Mouse (Mus musculus): ENCODE results near the gene 4930415O20Rik. TPM values are rescaled to one million over a fixed set of nuclear protein-coding genes. Genes with fewer than 3 reads are reported as not detected.

4930415O20Rik gene
- polyA plus RNA-seq, 1 experiment from 2014 or later, result not detected

- Histone ChIP-seq H3K9me3 (no peaks in the 10 kb centered on the region), H3K4me2 (no peak overlapping the region), H3K36me3 (replicated peaks) (no peaks in the 10 kb centered on the region), H3K4me3 (replicated peaks) (no peak overlapping the region), H3K9ac (no peak overlapping the region), H3K27ac (no peak overlapping the region), H3K4me1 (peaks cover 40% of the 10 kb centered on the region), H3K27me3 (peaks cover 51% of the 10 kb centered on the region)
- no peak for ATAC-seq (ENCODE audit: low FRiP score)
- WGBS, result 28% methylated on average over 8 of the region's 8 CpGs
Measured at GRCm38 (mm10) chr15:98626078-98626477, 55.3 kb downstream of the 4930415O20Rik start.

- no peak for ATAC-seq (ENCODE audit: low FRiP score)
- Histone ChIP-seq H3K27me3 (peaks cover 57% of the 10 kb centered on the region), H3K4me3 (replicated peaks) (no peak overlapping the region)
Measured at GRCm38 (mm10) chr15:98626487-98627212, 55.8 kb downstream of the 4930415O20Rik start.

GRCm38 (mm10) chr15:98628589-98629254 is 57.9 kb downstream of the 4930415O20Rik start:
- no peak overlapping the region for H3K4me3 ChIP-seq (replicated peaks)
- WGBS, result 9% methylated on average over 20 of the region's 20 CpGs
- peaks cover 68% of the 10 kb centered on the region for H3K27me3 ChIP-seq
- H3K27ac ChIP-seq, result no peak overlapping the region
- H3K9me3 ChIP-seq, result no peaks in the 10 kb centered on the region
- H3K36me3 ChIP-seq (replicated peaks), result no peaks in the 10 kb centered on the region
- peak overlapping the region; percentile 41 for H3K4me2 ChIP-seq
- 0 out of 2 replicates have a peak, but pooled peaks have one; percentile 14 for ATAC-seq (ENCODE audit: low FRiP score)
- H3K4me1 ChIP-seq, result peaks cover 56% of the 10 kb centered on the region
- H3K9ac ChIP-seq, result peak overlapping the region; percentile 33; the same call in 1 of the 2 replicates

More at GRCm38 (mm10) chr15:98626487-98627212, 55.8 kb downstream of the 4930415O20Rik start:
- H3K4me2 ChIP-seq, result no peak overlapping the region
- H3K4me1 ChIP-seq, result peaks cover 46% of the 10 kb centered on the region
- H3K36me3 ChIP-seq (replicated peaks), result no peaks in the 10 kb centered on the region
- WGBS, result 80% methylated on average over 7 of the region's 7 CpGs
- H3K27ac ChIP-seq, result no peak overlapping the region
- H3K9ac ChIP-seq, result no peak overlapping the region
- no peaks in the 10 kb centered on the region for H3K9me3 ChIP-seq

- no peak overlapping the region for H3K27ac ChIP-seq
- ATAC-seq (ENCODE audit: low FRiP score), result no peak
- no peaks in the 10 kb centered on the region for H3K36me3 ChIP-seq (replicated peaks)
- H3K27me3 ChIP-seq, result peaks cover 71% of the 10 kb centered on the region
- no peak overlapping the region for H3K9ac ChIP-seq
- 0 out of 2 replicates have a peak overlapping the region, but pooled peaks have one; percentile 41 for H3K4me2 ChIP-seq
- H3K9me3 ChIP-seq, result no peaks in the 10 kb centered on the region
- no peak overlapping the region for H3K4me3 ChIP-seq (replicated peaks)
- peaks cover 59% of the 10 kb centered on the region for H3K4me1 ChIP-seq
- 58% methylated on average over 6 of the region's 6 CpGs for WGBS
Measured at GRCm38 (mm10) chr15:98629464-98629863, 58.7 kb downstream of the 4930415O20Rik start.

GRCm38 (mm10) chr15:98630540-98630939 is 59.7 kb downstream of the 4930415O20Rik start, which contains the start of gene Cacnb3:
TSS of gene Cacnb3 (plus strand) at chr15:98630840.
- Histone ChIP-seq H3K36me3 (replicated peaks) (no peaks in the 10 kb centered on the region), H3K4me2 (peak within 1 kb of the TSS; percentile 90), H3K4me3 (replicated peaks) (peak within 1 kb of the TSS; percentile 80), H3K9me3 (no peaks in the 10 kb centered on the region), H3K4me1 (peaks cover 65% of the 10 kb centered on the region), H3K27ac (peak within 1 kb of the TSS; percentile 73; the same call in 1 of the 2 replicates), H3K27me3 (peaks cover 72% of the 10 kb centered on the region), H3K9ac (peak within 1 kb of the TSS; percentile 94)
- 28% methylated on average over 4 of the region's 4 CpGs for WGBS
- no peak for ATAC-seq (ENCODE audit: low FRiP score)

GRCm38 (mm10) chr15:98631493-98631892 is 60.7 kb downstream of the 4930415O20Rik start:
- H3K4me2 ChIP-seq, result peak overlapping the region; percentile 90
- peaks cover 80% of the 10 kb centered on the region for H3K27me3 ChIP-seq
- peak overlapping the region; percentile 73; the same call in 1 of the 2 replicates for H3K27ac ChIP-seq
- ATAC-seq (ENCODE audit: low FRiP score), result no peak
- no peaks in the 10 kb centered on the region for H3K9me3 ChIP-seq
- WGBS, result under 1% methylated on average over 18 of the region's 18 CpGs
- H3K9ac ChIP-seq, result peak overlapping the region; percentile 94
- H3K4me1 ChIP-seq, result peaks cover 66% of the 10 kb centered on the region
- peak overlapping the region; percentile 80 for H3K4me3 ChIP-seq (replicated peaks)
- H3K36me3 ChIP-seq (replicated peaks), result no peaks in the 10 kb centered on the region

GRCm38 (mm10) chr15:98632107-98632744 is 61.4 kb downstream of the 4930415O20Rik start:
- H3K4me1 ChIP-seq, result peaks cover 73% of the 10 kb centered on the region
- ATAC-seq (ENCODE audit: low FRiP score), result peak; percentile 65
- WGBS, result 0% methylated on average over 25 of the region's 25 CpGs
- H3K9me3 ChIP-seq, result no peaks in the 10 kb centered on the region
- H3K9ac ChIP-seq, result peak overlapping the region; percentile 94
- peak overlapping the region; percentile 80 for H3K4me3 ChIP-seq (replicated peaks)
- H3K4me2 ChIP-seq, result peak overlapping the region; percentile 90
- peaks cover 81% of the 10 kb centered on the region for H3K27me3 ChIP-seq
- no peaks in the 10 kb centered on the region for H3K36me3 ChIP-seq (replicated peaks)
- H3K27ac ChIP-seq, result peak overlapping the region; percentile 73

GRCm38 (mm10) chr15:98632921-98633320 is 62.1 kb downstream of the 4930415O20Rik start:
- Histone ChIP-seq H3K27ac (peak overlapping the region; percentile 73; the same call in 1 of the 2 replicates), H3K9ac (peak overlapping the region; percentile 94), H3K36me3 (replicated peaks) (no peaks in the 10 kb centered on the region), H3K4me3 (replicated peaks) (peak overlapping the region; percentile 80), H3K4me1 (peaks cover 79% of the 10 kb centered on the region), H3K9me3 (no peaks in the 10 kb centered on the region), H3K27me3 (peaks cover 75% of the 10 kb centered on the region), H3K4me2 (peak overlapping the region; percentile 90)
- no peak for ATAC-seq (ENCODE audit: low FRiP score)
- 4% methylated on average over 4 of the region's 4 CpGs for WGBS

GRCm38 (mm10) chr15:98633822-98634470 is 63.1 kb downstream of the 4930415O20Rik start:
- Histone ChIP-seq H3K4me1 (peaks cover 70% of the 10 kb centered on the region), H3K27me3 (peaks cover 66% of the 10 kb centered on the region), H3K9me3 (no peaks in the 10 kb centered on the region), H3K4me3 (replicated peaks) (peak overlapping the region; percentile 80), H3K36me3 (replicated peaks) (no peaks in the 10 kb centered on the region), H3K27ac (peak overlapping the region; percentile 96), H3K4me2 (peak overlapping the region; percentile 90), H3K9ac (peak overlapping the region; percentile 94)
- whole genome bisulfite sequencing, result under 1% methylated on average over 25 of the region's 25 CpGs
- peak; percentile 3; the same call in 1 of the 2 replicates for ATAC-seq (ENCODE audit: low FRiP score)

- H3K9ac ChIP-seq, result peak overlapping the region; percentile 94
- peak overlapping the region; percentile 80 for H3K4me3 ChIP-seq (replicated peaks)
- WGBS, result 2% methylated on average over 60 of the region's 65 CpGs
- H3K9me3 ChIP-seq, result no peaks in the 10 kb centered on the region
- H3K4me1 ChIP-seq, result peaks cover 64% of the 10 kb centered on the region
- peaks cover 4% of the 10 kb centered on the region for H3K36me3 ChIP-seq (replicated peaks)
- H3K27ac ChIP-seq, result peak overlapping the region; percentile 96
- H3K27me3 ChIP-seq, result peaks cover 64% of the 10 kb centered on the region
- H3K4me2 ChIP-seq, result peak overlapping the region; percentile 90
- peak; percentile 82 for ATAC-seq (ENCODE audit: low FRiP score)
Measured at GRCm38 (mm10) chr15:98634541-98635081, 63.8 kb downstream of the 4930415O20Rik start.

GRCm38 (mm10) chr15:98635291-98635841 is 64.6 kb downstream of the 4930415O20Rik start:
- WGBS, result under 1% methylated on average over 21 of the region's 21 CpGs
- peaks cover 58% of the 10 kb centered on the region for H3K27me3 ChIP-seq
- peaks cover 11% of the 10 kb centered on the region for H3K36me3 ChIP-seq (replicated peaks)
- ATAC-seq (ENCODE audit: low FRiP score), result peak; percentile 1; the same call in 1 of the 2 replicates
- peak overlapping the region; percentile 96 for H3K27ac ChIP-seq
- peaks cover 64% of the 10 kb centered on the region for H3K4me1 ChIP-seq
- H3K4me2 ChIP-seq, result peak overlapping the region; percentile 90
- H3K4me3 ChIP-seq (replicated peaks), result peak overlapping the region; percentile 80
- peak overlapping the region; percentile 94 for H3K9ac ChIP-seq
- H3K9me3 ChIP-seq, result no peaks in the 10 kb centered on the region
